Mouse (Mus musculus): ENCODE results near the gene Mast4. TPM values are rescaled to one million over a fixed set of nuclear protein-coding genes. Genes with fewer than 3 reads are reported as not detected.

Mast4 gene
- polyA plus RNA-seq, 1 experiment from 2014 or later, result 10.5 TPM

GRCm38 (mm10) chr13:103094595-103094994, 239.7 kb downstream of the Mast4 start:
- no peak for TF ChIP-seq CTCF (IDR thresholded peaks at IDR 0.05)
- DNase-seq (ENCODE audit: low read depth, low spot score), result no peak
- CTCF ChIA-PET, result no interaction called here
- POLR2A ChIA-PET, result no interaction called here
- in situ Hi-C loops (cut with MboI; ENCODE audit: low pct_unique_long_range_greater_than_20kb), result no loop called here
- ATAC-seq, result no peak
- no peaks in the 10 kb centered on the region for H3K27me3 ChIP-seq

- no peak for ATAC-seq
- no peak for TF ChIP-seq CTCF (IDR thresholded peaks at IDR 0.05)
- POLR2A ChIA-PET, result no interaction called here
- no peaks in the 10 kb centered on the region for H3K27me3 ChIP-seq
- CTCF ChIA-PET, result no interaction called here
- DNase-seq (ENCODE audit: low read depth, low spot score), result no peak
- in situ Hi-C loops (cut with MboI; ENCODE audit: low pct_unique_long_range_greater_than_20kb), result no loop called here
These were observed 240.6 kb downstream of the Mast4 start for GRCm38 (mm10) chr13:103093713-103094112.

- ATAC-seq (no peak), DNase-seq (ENCODE audit: low read depth, low spot score) (no peak)
- in situ Hi-C loops (cut with MboI; ENCODE audit: low pct_unique_long_range_greater_than_20kb), result no loop called here
- POLR2A ChIA-PET, result no interaction called here
- CTCF ChIA-PET, result no interaction called here
- no peak for TF ChIP-seq CTCF (IDR thresholded peaks at IDR 0.05)
- no peaks in the 10 kb centered on the region for H3K27me3 ChIP-seq
These were observed 248.7 kb downstream of the Mast4 start for GRCm38 (mm10) chr13:103085540-103086121.

GRCm38 (mm10) chr13:103082891-103083290, 251.4 kb downstream of the Mast4 start:
- no peak for TF ChIP-seq CTCF (IDR thresholded peaks at IDR 0.05)
- POLR2A ChIA-PET, result no interaction called here
- CTCF ChIA-PET, result interaction anchor here (1.2 to 1.8 kb wide), 3 partner anchors 8 to 33 kb away, joined by 3 read pairs; no protein-coding TSS in a partner anchor
- DNase-seq (ENCODE audit: low read depth, low spot score) (no peak), ATAC-seq (no peak)
- in situ Hi-C loops (cut with MboI; ENCODE audit: low pct_unique_long_range_greater_than_20kb), result no loop called here
- no peaks in the 10 kb centered on the region for H3K27me3 ChIP-seq

GRCm38 (mm10) chr13:103079806-103080205, 254.5 kb downstream of the Mast4 start:
- DNase-seq (ENCODE audit: low read depth, low spot score), result no peak
- ChIA-PET CTCF (interaction anchor here (0.7 kb wide), 1 partner anchor 31 kb away, joined by 3 read pairs; no protein-coding TSS in a partner anchor), POLR2A (no interaction called here)
- no peak for ATAC-seq
- in situ Hi-C loops (cut with MboI; ENCODE audit: low pct_unique_long_range_greater_than_20kb), result no loop called here
- H3K27me3 ChIP-seq, result no peaks in the 10 kb centered on the region
- no peak for TF ChIP-seq CTCF (IDR thresholded peaks at IDR 0.05)

GRCm38 (mm10) chr13:103078815-103079214, 255.5 kb downstream of the Mast4 start:
- DNase-seq (ENCODE audit: low read depth, low spot score), result no peak
- in situ Hi-C loops (cut with MboI; ENCODE audit: low pct_unique_long_range_greater_than_20kb), result no loop called here
- no peak for ATAC-seq
- ChIA-PET CTCF (no interaction called here), POLR2A (no interaction called here)
- no peaks in the 10 kb centered on the region for H3K27me3 ChIP-seq
- no peak for TF ChIP-seq CTCF (IDR thresholded peaks at IDR 0.05)

- TF ChIP-seq CTCF (IDR thresholded peaks at IDR 0.05), result no peak
These were observed 260.8 kb downstream of the Mast4 start for GRCm38 (mm10) chr13:103073461-103073860.

GRCm38 (mm10) chr13:103071783-103072182, 262.5 kb downstream of the Mast4 start:
- POLR2A ChIA-PET, result no interaction called here
- in situ Hi-C loops (cut with MboI; ENCODE audit: low pct_unique_long_range_greater_than_20kb), result no loop called here
- DNase-seq (ENCODE audit: low read depth, low spot score) (no peak), ATAC-seq (no peak)
- H3K27me3 ChIP-seq, result no peaks in the 10 kb centered on the region
- CTCF ChIA-PET, result interaction anchor here (0.9 to 1.3 kb wide), 2 partner anchors 18 to 22 kb away, joined by 3 read pairs; no protein-coding TSS in a partner anchor
- peak; percentile 8 for TF ChIP-seq CTCF (IDR thresholded peaks at IDR 0.05)

More at GRCm38 (mm10) chr13:103073461-103073860, 260.8 kb downstream of the Mast4 start:
- ATAC-seq (no peak), DNase-seq (ENCODE audit: low read depth, low spot score) (no peak)
- H3K27me3 ChIP-seq, result no peaks in the 10 kb centered on the region
- POLR2A ChIA-PET, result no interaction called here
- in situ Hi-C loops (cut with MboI; ENCODE audit: low pct_unique_long_range_greater_than_20kb), result no loop called here
- CTCF ChIA-PET, result no interaction called here

- no peak for TF ChIP-seq CTCF (IDR thresholded peaks at IDR 0.05)
- DNase-seq (ENCODE audit: low read depth, low spot score) (no peak), ATAC-seq (no peak)
- in situ Hi-C loops (cut with MboI; ENCODE audit: low pct_unique_long_range_greater_than_20kb), result no loop called here
- H3K27me3 ChIP-seq, result no peaks in the 10 kb centered on the region
- ChIA-PET POLR2A (no interaction called here), CTCF (no interaction called here)
These were observed 266.6 kb downstream of the Mast4 start for GRCm38 (mm10) chr13:103067581-103068166.

- no peak for TF ChIP-seq CTCF (IDR thresholded peaks at IDR 0.05)
- no peaks in the 10 kb centered on the region for H3K27me3 ChIP-seq
- ATAC-seq (no peak), DNase-seq (ENCODE audit: low read depth, low spot score) (no peak)
- ChIA-PET POLR2A (no interaction called here), CTCF (no interaction called here)
- in situ Hi-C loops (cut with MboI; ENCODE audit: low pct_unique_long_range_greater_than_20kb), result no loop called here
These were observed 268.9 kb downstream of the Mast4 start for GRCm38 (mm10) chr13:103065437-103065836.

GRCm38 (mm10) chr13:103061680-103062079, 272.6 kb downstream of the Mast4 start:
- no peak for DNase-seq (ENCODE audit: low read depth, low spot score)
- in situ Hi-C loops (cut with MboI; ENCODE audit: low pct_unique_long_range_greater_than_20kb), result no loop called here
- no peak for ATAC-seq
- no peak for TF ChIP-seq CTCF (IDR thresholded peaks at IDR 0.05)
- ChIA-PET POLR2A (no interaction called here), CTCF (no interaction called here)
- H3K27me3 ChIP-seq, result no peaks in the 10 kb centered on the region
